7 mouse cellular contexts compared by ENCODE assay signal in the genomic region with DNA sequence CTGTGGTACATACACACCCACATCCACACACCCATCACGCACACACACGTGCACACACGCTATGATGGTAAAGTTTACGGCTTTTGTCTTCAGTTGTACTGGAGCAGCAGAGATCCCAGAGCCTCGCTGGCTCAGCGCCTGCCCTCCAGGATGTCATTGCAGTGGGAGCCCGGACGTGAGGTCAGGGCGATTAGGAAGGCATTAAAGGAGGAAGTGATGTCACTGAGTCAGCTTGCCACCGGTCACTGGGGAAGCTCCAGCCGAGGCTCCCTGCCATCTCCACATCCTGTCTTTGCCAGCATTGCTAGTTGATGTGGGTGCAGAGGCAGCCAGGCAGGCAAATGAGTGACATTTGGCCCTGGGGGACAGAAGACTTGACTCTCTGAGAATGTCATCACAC.
DNase-seq lines count a peak whose midpoint lies in the region; ATAC-seq and TF ChIP-seq lines count a peak whose summit lies in the region.

No protein-coding gene starts in this region.

- no peaks in the 10 kb centered on the region for H3K9me3 ChIP-seq in liver, postnatal 0 days (ENCODE audit: low read length)
- H3K9me3 ChIP-seq in forebrain, embryonic 15.5 days, result no peaks in the 10 kb centered on the region

- WGBS in liver, postnatal 0 days (ENCODE audit: insufficient replicate concordance), result 41% methylated on average over 11 of the region's 11 CpGs
- 87% methylated on average over 11 of the region's 11 CpGs for WGBS in forebrain, embryonic 15.5 days

- H3K27me3 ChIP-seq in liver, postnatal 0 days (ENCODE audit: insufficient read depth, low read length), result no peaks in the 10 kb centered on the region
- peaks cover 13% of the 10 kb centered on the region; the same call in 1 of the 2 replicates for H3K27me3 ChIP-seq in forebrain, embryonic 15.5 days

- DNase-seq in Muller cell, postnatal 12 days (ENCODE audit: inconsistent ontology term), result peak; percentile 48
- peak; percentile 73 to 76 for DNase-seq in heart, postnatal 36 days
- peak; percentile 59 for DNase-seq in liver, postnatal 0 days
- DNase-seq in spleen, postnatal 36 days (ENCODE audit: low spot score in 2 of 2), result peak; percentile 62 to 70
- DNase-seq in retina, postnatal 1 day, result no peak

- no peak for TF ChIP-seq CTCF in liver, postnatal 0 days (IDR thresholded peaks at IDR 0.05; ENCODE audit: low read depth)

- H3K36me3 ChIP-seq in liver, postnatal 0 days (replicated peaks; ENCODE audit: insufficient read depth, low read length), result no peaks in the 10 kb centered on the region
- no peaks in the 10 kb centered on the region for H3K36me3 ChIP-seq in forebrain, embryonic 15.5 days

- H3K4me1 ChIP-seq in liver, postnatal 0 days (ENCODE audit: insufficient read depth), result no peaks in the 10 kb centered on the region
- no peaks in the 10 kb centered on the region for H3K4me1 ChIP-seq in forebrain, embryonic 15.5 days

- peak overlapping the region; percentile 10; the same call in 1 of the 2 replicates for H3K4me3 ChIP-seq in liver, postnatal 0 days (ENCODE audit: low read depth, low read length)
- no peak overlapping the region for H3K4me3 ChIP-seq in forebrain, embryonic 15.5 days

- ATAC-seq in common myeloid progenitor, adult 5-6 weeks (replicated peaks; ENCODE audit: low read depth, poor library complexity, severe bottlenecking), result peak; percentile 88
- ATAC-seq in liver, postnatal 0 days, result peak; percentile 67
- no peak for ATAC-seq in forebrain, embryonic 15.5 days (replicated peaks)

- H3K4me2 ChIP-seq in liver, postnatal 0 days (ENCODE audit: low read depth, low read length), result peak overlapping the region; percentile 58
- no peak overlapping the region for H3K4me2 ChIP-seq in forebrain, embryonic 15.5 days (replicated peaks)

- 0 out of 2 replicates have a peak overlapping the region, but pooled peaks have one; percentile 39 for H3K27ac ChIP-seq in liver, postnatal 0 days (ENCODE audit: low read depth)
- no peak overlapping the region for H3K27ac ChIP-seq in forebrain, embryonic 15.5 days (replicated peaks)

- no peak for TF ChIP-seq EP300 in liver, postnatal 0 days (IDR thresholded peaks at IDR 0.05; ENCODE audit: low read depth)

- intact Hi-C loops in heart, postnatal 36 days (cut with DNase I), result loop anchor here (1.0 kb wide), 1 partner anchor 299 kb away; no protein-coding TSS in a partner anchor

- no peak overlapping the region; the same call in 1 of the 2 replicates for H3K9ac ChIP-seq in liver, postnatal 0 days (replicated peaks)
- H3K9ac ChIP-seq in forebrain, embryonic 15.5 days (replicated peaks), result no peak overlapping the region
